Mouse (Mus musculus) testis, postnatal 14 days (tissue): ENCODE measurements around the gene Kif5c.

Source experiments
- DNase-seq: peaks from one replicate; pipeline ENCODE4 v3.0.0; 2021; ENCODE audit warnings: low spot score

Kif5c gene

DNA sequence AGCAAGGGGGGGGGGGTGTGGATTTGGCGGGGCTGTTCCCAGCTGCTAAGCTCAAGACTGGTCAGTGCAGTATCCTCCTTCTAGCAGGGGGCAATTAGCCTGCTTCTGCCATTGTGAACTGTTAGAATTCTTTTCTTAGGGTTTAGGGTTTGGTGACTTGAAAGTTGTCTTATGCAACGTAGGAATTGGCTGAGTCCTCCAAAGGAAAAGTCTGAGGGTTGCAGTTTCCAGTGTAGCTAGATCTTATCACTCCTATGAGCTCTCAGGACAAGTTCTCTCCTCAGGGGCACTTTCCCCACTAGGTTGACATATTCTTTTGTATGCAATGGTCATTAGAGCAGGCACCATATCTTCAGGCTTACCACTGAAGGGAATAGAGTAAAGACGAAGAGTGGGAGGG lies 169.5 kb downstream of the Kif5c start:
- no peak for DNase-seq

DNA sequence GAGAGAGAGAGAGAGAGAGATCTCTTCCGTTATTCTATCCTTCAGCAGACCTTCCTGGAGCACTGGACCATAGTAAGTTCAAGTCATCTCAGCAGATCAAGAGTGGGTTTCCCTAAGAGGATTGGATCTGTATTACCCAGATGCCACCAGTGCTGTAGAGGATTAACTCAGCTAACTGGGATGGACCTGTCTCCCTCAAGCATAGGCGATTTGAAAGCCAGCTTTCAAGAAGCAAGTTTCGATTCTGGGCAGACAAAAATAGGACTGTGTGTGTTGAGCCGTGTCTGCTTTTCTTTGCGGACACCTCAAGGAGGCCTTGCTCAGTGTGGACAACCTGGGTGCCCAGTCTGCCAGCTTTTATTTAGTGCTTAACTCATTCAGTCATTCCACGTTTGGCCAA lies 170.0 kb downstream of the Kif5c start:
- DNase-seq: no peak

DNA sequence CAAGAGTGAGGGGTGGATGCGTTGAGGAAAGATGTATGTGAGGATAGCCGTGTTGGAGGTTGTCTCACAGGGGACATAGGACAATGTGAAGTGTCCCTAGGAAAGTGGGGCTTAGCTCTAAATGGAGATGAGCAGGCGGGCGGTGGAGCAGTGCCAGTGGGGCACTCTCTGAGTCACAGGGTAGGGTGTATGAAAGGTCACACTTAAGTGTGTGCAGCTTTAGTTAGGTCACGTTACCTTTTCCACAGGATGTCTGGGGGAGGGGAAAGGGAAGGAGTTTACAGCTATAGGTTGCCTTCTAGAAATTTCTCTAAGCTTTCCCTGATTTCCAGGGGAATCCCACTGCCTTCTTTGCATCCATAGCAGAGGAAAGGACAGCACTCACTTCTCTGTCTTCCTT lies 170.4 kb downstream of the Kif5c start:
- no peak for DNase-seq

DNA sequence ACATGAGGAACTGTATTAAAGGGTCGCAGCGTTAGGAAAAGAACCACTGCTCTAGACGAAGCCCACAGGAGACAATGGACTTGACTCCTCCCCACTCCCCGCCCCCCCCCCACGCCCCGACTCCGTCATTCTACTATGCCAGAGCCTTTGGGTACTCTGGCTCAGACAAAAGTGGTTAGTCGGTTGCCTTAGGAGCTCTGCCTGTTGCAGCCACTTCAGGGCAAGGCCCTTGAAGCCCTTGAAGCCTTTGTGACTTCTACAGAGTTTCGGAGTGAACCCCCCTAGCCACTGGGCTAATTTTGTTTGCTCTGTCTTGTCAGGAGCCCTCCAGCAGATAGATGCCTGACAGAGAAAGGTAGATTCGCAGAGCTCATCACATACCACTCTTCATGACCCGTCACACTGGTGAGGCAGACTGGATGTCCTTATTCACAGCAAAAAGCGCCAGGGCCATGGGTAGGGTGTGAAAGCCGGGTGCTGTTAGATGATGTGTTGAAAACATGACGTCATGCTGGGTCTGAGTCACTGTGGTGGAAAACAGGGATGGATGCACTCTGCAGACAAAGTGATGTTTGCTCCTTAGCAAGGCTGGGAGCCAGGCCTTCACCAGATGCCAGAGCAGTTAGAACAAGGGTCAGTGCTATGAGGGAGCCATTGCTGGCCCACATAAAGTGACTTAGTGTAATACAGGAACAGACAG lies 178.5 kb downstream of the Kif5c start:
- DNase-seq: no peak

DNA sequence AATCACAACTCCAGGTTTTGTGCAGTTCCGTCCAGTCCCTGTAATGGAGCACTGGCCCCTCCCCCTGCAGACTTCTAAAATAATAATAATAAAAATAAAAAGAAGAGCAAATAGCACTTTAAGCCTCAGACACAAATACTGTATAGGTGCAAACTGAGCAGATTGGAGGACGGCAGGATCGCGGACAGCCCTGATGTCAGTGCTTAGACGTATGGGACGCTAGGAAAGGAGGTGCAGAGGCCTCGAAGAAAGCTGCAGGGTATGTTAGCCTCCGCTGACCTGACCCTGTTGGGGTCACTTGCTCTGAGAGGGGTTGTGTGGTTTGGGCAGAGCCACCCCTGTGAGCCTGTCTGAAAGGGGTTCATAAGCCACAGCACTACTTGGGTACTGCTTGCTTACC lies 185.3 kb downstream of the Kif5c start:
- no peak for DNase-seq

DNA sequence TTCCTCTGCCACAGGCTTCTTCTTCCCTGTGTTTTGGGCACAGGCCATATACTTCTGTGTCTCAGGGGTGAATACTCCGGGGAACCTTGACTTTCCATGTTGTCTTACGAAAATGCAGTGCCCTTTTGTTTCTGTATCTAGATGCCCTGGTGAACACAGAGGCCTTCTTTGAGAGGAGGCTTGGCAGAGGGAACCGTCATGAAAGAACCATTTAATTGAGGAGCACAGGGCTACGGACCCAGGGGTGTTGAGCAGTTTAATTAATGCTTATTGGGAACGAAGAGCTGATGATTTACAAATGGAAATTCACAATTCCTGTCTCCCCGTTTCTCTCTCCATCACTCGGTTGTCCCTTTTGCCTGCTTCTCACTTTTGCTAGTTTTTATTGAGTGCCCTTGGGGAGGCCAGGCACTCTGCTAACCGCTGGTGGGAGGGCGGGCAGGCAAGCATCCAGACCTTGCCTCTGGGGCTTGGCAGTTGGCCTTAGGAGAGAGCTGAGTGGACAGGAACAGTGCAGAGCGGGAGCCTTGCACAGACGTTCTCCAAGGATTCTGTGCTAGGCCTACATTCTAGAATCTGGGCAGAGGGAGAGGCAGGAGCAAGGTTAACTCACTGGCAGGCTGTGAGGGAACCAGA lies 186.8 kb downstream of the Kif5c start:
- peak; percentile 52 for DNase-seq

DNA sequence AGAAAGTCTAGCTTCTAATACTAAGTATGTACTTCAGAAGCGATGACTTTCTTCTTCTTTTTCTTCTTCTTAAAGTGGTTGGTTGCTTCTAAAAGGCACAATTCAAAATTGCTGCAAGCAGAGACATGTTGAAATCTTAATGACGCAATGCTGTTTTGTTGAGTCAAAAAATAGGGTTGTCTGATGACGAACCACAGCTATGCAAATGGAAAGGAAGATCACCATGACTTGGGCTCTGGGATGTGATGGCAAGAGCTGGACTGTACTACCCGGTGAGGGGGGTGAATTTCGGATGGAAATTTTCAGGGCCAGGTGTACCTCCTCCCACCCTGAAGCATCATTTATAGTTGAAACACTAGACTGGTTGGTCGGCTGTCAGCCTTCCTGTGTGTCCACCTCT lies 190.4 kb downstream of the Kif5c start:
- DNase-seq: no peak

DNA sequence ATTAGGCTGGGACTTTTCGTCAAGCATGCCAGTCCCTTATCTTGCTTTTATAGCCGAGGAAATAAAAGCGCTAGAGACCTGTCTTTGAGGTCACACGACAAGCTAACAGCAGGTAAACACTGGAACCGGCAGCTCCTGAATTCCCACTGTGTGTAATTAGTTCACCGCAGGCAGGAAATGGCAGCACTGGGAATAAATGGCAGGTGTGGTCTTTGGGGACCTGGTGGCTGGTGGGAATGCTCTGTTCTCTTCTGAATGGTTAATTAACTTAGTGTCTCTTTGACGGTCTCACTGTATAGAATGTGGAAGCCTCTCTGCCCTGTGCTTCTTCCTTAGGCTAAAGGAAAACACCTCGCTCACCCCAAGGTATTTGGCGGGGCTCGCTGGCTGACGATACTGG lies 192.3 kb downstream of the Kif5c start:
- no peak for DNase-seq

DNA sequence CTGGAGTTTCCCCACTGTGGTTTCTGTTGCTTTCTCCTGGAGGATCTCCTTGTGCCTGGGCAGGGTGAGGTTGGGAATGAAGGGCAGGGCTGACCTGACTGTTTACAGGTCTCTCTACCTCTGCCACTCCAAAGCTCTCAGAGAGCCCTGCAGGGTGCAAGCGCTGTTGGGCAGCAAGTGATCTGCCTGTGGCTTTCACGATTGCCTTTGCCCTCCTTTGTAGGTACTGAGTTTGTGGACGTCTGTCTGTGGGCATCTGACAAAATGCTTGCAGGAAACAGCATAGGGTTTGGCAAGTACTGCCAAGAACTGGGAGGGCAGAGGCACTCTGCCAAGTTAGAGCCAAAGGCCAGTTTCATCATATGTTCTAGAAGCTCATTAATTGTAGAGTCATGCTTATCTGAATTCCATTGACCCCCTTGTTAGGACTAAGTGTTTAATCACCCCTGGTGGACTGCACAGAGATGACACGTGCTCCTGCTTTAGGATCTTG lies 192.8 kb downstream of the Kif5c start:
- DNase-seq: no peak

DNA sequence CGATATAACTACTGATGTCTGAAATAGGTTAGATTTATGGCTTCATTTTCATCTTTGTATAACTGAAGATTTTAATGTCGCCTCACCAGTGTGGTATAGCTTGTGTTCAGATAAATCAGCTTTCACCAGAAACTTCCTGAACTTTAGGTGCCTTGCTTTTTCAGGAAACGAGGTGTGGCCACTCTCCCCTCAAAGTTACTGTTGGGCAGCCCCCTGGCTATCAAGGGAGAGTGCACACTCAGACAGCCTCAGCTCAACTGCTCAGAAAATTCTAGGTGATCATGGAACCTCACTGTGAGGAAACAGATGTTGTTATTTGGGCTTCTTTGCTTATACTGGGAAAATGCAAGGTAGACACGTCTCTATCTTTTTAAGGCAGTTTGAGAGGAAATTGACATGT lies 194.1 kb downstream of the Kif5c start:
- DNase-seq: no peak

DNA sequence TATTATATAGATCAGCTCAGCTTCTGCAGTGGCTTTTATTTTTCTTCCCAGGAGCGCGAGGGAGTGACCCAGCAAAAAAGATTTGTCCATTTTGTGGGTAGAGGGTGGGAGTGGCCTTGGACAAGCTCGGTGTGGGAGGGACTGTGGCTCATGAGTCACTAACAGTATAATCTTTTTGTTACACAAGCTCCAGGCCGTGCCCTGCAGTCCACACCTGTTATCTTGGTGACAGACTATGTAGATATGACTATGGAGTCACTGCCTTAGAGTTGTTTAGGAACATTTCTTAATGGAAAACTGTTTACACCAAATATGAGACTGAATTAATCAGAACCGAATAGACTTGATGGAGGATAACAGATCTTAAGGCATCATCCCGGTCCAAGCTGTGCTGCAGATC lies 194.9 kb downstream of the Kif5c start:
- no peak for DNase-seq

DNA sequence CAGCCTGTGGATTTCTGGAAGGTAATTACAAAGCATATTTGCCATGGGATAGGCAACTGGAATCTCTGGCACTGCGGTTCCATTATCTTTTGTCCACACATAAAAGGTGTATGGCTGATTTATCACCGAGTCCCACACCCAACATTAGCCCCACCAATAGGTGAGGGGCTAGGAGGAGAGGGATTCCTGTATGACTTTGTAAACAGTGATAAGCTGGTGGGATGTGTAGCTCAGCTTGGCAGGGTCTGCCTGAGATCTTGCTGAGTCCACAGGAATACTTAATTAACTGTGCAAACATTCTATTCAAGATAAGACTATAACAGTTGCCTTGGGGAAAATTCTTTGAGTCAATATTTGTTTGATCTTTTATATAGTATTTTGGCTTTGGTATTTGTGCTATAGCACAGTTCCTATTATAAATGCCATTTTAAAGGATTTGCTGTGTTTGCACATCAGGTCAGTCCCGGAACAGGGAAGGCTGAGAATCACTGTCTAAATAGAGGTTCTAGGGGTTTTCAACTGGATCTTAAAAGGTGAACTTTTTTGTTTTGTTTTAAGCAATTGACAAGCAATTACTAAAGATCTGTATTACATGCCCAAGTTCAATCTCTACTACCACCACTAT lies 196.7 kb downstream of the Kif5c start:
- DNase-seq: no peak

DNA sequence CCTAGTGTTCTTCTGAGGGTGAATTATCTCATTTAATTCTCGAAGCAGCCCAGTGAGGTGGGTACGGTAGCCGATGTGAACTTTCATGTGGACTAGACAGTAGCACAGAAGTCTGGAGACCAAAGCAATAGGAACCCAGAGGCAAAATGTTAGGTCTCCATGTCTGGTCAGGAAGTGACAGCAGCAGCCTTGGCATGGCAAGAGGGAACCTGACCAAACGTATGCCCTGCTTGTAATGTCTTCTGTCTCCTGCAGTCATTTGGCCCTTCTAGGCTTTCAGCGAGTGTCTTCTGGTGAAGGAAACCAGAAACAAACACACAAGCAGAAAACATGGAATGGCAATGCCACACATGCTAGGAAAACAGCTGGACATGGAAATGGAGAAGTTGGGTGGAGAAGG lies 197.5 kb downstream of the Kif5c start:
- DNase-seq: no peak

DNA sequence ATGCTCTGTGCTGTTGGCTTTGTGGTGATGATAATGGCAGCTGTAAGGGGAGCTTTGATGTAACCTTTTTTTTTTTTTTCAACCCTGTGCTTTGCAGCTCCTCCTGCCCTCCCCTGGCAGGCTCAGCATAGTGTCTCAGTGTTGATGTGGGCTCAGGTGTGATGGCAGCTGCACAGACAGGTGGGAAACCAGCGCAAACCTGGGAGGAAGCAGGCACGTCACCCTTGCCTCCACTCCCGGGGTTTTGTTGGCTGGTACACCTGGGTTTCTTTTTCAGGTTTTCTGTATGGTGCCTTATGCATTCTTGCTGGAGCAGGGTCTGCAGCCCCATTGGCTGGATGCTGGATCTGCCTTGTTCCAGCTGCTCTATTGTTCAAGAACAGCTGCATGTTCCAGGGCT lies 198.1 kb downstream of the Kif5c start:
- no peak for DNase-seq

DNA sequence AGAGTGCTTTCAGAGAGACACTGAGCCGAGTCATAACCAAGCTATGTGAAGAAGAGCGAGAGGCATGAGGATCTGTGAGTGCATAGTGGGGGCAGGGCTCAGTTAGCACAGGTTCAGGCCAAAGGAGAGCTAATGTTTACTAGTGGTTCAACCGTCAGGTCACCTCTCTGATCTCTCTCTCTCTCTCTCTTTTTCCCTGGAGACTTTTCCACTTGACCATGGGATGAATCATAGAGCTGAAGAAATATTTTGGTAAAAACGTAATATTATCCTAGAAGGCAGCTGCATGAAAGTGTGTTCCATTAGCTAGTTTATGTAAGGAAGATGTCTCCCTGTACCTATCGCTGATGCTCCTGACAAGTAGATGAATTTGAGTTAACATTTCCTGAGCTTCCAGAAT lies 199.0 kb downstream of the Kif5c start:
- DNase-seq: no peak

DNA sequence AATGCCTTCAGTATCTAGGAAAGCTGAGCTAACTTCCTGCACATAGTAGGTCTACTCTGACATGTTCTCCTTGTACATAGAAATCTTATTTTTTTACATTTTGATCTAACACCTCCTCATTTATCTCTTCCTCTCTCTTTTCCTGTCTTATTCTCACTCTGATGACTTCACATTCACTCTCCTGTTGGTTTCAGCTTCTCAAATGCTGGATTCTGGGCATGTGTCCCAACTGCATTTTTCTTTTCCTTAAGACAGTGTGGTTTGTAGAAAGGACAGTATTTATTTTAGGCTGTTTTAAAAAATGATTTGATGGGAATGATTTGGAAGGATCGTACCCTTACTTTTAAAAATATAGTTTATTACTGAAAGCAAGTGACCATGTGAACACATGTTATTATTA lies 203.2 kb downstream of the Kif5c start:
- no peak for DNase-seq
